Mouse (Mus musculus) adrenal gland, adult (tissue): ENCODE results near the gene Med13.
"Not testable (repeated sequence)": the region's sequence is repeated elsewhere in the genome, so short reads cannot be mapped to it uniquely, and the experiment has no call there.

Experiments
- DNase-seq, 2 experiments: peaks; one replicate each; pipeline ENCODE4 v3.0.0; 2022 to 2023; ENCODE audit warnings: low spot score in 1 of 2; ENCODE audit not compliant: inconsistent age in 2 of 2

Gene Med13

GRCm38 (mm10) chr11:86380521-86381238, 23.3 kb upstream of the Med13 start:
- DNase-seq: peak; percentile 56 to 79

GRCm38 (mm10) chr11:86378981-86379380, 21.6 kb upstream of the Med13 start:
- no peak for DNase-seq

DNA sequence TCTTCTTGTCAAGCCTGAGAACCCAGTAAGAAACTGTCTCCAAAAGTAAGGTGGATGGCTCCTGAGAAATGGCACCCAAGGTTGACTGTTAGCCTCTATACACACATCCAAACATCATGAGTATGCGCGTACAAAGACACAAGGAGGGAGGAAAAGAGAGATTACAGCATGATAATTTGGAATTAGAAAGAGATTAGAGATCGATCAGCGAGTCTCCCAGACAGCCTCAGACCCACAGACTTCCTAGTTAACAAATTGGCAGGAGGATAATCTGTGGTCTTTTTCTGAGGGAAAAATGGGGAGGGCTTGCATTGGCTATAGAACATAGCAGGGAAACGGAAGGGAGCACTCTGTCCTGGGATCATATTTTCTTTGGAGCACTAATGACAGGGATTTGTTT, 20.4 kb upstream of the Med13 start:
- DNase-seq: no peak

- DNase-seq: no peak
These were observed 19.3 kb upstream of the Med13 start for GRCm38 (mm10) chr11:86376707-86377106.

GRCm38 (mm10) chr11:86375086-86375485, 17.7 kb upstream of the Med13 start:
- no peak for DNase-seq

GRCm38 (mm10) chr11:86371266-86371665, 13.9 kb upstream of the Med13 start:
- no peak for DNase-seq

DNA sequence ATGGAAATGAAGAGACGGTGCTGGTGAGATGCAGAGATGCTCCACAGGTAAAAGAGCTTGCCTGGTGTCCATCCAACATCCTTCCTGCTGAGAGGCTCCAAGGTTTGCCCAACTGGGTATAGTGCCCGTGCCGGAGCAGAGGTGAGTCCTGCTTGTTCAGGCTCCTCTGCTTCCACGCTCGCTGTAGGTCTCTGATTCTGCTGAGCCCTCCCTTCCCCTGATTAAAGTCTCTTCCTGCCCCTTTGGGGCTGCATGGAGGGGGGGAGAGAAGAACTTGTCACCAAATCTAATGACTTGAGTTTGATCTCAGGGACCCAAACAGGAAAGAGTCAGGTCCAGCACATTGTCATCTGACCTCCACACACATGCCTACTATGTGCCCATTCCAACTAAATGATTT, 12.5 kb upstream of the Med13 start:
- no peak for DNase-seq

DNA sequence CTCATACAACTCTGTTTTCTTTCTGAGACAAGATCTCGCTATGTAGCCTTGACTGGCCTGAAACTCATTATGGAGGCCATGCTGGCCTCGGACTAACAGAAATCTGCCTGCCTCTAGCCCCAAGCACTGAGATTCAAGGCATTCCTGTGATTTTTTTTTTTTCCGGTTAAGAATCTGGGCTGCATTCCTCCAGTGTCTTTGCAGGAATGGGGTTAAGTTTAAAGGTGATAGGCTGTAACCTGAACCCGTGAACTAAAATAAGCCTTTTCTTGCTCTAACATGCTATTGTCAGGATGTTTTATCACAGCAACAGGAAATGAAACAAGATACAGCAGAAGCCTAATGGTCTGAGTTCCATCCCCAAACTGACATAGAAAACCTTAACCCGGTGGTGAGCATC, 11.6 kb upstream of the Med13 start:
- DNase-seq: no peak

DNA sequence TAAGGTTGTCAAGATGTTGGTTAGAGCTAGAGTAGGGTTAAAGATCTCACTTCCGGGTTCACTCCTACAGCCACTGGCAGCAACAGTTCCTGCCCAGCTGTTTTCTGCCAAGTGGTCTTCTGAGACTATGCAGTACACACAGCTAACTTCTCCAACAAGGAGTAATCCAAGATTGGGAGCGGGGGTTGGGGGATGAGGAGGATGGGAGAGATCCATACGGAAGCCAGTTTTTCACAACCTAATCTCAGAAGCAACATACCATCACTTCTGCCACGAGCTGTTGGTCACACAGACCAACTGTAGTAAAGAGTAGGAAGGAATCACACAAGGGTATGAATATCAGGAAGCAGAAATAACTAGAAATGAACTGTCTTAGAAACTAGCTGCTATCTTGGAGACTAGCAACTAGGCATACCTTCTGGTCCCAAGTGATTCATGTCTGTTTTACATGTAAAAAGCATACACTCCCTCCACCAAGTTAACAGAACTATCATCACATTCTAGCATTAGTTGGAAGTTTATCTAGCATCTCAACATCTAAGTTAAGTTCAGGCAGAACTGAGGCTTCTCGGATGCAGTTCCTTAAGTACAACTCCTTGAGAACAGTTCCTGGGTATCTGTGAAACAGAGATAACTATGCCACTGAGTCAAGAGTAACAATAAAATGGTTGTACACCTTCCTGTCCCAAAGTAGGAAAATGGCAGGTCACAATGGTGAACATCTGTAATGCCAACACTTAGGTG, 7.5 kb upstream of the Med13 start:
- no peak for DNase-seq

DNA sequence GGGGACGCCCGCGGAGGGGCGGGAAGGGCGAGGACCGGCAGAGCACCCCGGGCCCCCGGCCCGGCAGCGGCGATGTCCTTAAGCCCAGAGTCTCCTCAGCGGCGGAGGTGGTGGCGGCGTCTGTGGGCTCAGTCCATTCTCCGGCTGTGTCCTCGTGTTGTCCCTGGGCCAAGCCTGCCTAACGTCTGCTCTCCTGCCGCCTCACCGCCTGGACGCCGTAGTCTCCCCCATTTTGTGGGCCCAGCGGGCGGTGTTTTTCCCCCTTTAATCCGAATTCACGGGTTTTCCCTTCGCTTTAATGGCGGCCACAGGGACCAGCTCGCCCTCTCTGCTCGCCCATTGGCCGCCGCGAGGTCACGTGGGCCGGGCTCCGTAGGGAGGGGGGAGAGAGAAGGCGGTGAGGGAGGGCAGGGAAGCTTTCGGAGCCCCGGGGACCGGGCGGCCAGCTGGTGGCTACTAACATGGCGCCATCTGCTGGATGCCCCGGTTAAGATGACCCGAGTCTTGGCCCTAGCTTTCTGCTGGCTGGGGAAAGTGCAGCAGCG, 654 bp upstream of the Med13 start:
- peak; percentile 99 to 100 for DNase-seq

GRCm38 (mm10) chr11:86356007-86356853, 1.2 kb downstream of the Med13 start:
- peak in 1 of 2 experiments; percentile 63 for DNase-seq

GRCm38 (mm10) chr11:86353586-86353985, 3.8 kb downstream of the Med13 start:
- DNase-seq: no peak

- peak in 1 of 2 experiments; percentile 40 for DNase-seq
These were observed 5.6 kb downstream of the Med13 start for GRCm38 (mm10) chr11:86351766-86352315.

- no peak for DNase-seq
These were observed 6.7 kb downstream of the Med13 start for GRCm38 (mm10) chr11:86350636-86351138.

GRCm38 (mm10) chr11:86349325-86349724, 8.1 kb downstream of the Med13 start:
- no peak for DNase-seq

- DNase-seq: no peak
These were observed 8.5 kb downstream of the Med13 start for GRCm38 (mm10) chr11:86348872-86349271.

GRCm38 (mm10) chr11:86347387-86348122, 9.8 kb downstream of the Med13 start:
- DNase-seq: no peak

DNA sequence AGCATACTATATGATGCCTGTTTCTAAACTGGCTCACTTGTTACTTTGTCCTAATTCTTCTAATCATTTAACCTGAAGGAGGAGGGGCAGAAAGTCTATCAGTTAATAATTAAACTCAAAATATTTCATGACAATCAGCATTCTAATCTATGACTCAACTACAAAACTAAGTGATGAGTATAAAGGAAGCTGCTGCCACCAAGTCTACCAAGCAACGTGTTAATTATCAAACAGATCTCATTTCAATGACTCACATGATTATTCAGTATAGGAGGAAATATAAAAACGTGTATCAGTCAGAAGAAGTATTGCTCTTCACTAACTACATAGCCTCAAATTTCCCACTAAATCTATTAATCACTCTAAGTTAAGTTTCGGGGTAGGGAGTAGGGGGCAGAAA, 10.9 kb downstream of the Med13 start:
- no peak for DNase-seq

GRCm38 (mm10) chr11:86344940-86345339, 12.5 kb downstream of the Med13 start:
- DNase-seq: not testable (repeated sequence)

DNA sequence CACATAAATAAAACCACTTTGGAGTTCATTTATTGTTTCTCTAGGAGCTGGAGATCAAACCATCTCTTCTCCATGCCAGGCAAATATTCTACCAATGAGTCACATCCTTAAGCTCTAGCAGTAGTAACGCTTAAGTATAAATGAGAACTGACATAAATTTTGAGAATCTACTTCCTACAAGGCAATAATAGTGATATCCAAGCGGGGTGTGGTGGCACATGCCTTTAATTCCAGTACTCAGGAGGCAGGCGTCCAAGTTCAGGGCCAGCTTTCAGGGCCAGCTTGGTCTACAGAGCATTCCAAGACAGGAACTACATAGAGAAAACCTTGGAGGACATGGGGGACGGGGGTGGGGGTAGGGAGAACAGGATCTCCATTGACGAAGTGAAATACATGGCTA, 33.2 kb downstream of the Med13 start:
- DNase-seq: peak in 1 of 2 experiments; percentile 29
